Mouse (Mus musculus): ENCODE measurements around the gene Ccdc142.

Gene Ccdc142

DNA sequence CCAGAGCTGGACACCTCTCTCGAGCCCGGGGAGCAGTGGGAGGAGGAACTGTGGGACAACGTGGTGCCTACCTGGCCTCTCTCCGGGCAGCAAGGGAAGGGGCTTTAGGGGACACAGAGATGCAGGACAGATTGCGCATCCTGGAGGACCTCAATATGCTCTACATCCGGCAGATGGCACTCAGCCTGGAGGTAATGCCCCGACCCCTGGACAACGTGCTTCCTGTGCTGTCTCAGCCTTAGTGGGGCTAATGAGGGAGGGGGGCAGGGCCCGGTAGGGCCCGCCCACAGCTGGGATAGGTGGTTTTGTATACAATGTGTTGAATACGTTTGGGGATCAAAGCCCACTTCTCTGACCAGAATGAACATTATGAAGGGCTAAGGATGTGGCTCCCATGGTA is 36.7 kb downstream of the Ccdc142 start:
- in situ Hi-C loops (cut with MboI, MseI): no loop called here

GRCm38 (mm10) chr6:83140044-83140443 is 38.6 kb downstream of the Ccdc142 start:
- in situ Hi-C loops (cut with MboI, MseI): no loop called here

DNA sequence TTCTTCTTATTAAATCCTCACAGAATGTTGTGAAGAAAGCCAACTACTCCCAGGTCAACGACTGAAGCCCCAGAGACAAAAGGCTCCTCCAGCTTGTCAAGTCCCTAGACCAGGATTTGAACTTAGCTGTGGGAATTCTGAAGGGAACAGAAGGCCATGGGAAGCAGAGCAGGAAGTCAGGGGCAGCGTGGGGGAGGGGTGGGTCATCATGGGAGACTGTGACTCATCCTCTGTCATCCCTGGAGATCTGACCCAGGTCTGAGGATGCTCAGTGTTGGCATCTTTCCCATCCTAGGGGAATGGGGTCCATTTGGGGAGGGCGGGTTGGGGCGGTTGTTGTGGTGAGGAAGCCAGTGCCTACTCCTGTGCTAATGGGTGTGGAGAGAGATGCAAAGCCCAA is 40.2 kb downstream of the Ccdc142 start:
- in situ Hi-C loops (cut with MboI, MseI): no loop called here

- in situ Hi-C loops (cut with MboI, MseI): no loop called here
Measured at GRCm38 (mm10) chr6:83142211-83142731, 40.9 kb downstream of the Ccdc142 start.

GRCm38 (mm10) chr6:83142886-83143285 is 41.5 kb downstream of the Ccdc142 start:
- in situ Hi-C loops (cut with MboI, MseI): no loop called here

DNA sequence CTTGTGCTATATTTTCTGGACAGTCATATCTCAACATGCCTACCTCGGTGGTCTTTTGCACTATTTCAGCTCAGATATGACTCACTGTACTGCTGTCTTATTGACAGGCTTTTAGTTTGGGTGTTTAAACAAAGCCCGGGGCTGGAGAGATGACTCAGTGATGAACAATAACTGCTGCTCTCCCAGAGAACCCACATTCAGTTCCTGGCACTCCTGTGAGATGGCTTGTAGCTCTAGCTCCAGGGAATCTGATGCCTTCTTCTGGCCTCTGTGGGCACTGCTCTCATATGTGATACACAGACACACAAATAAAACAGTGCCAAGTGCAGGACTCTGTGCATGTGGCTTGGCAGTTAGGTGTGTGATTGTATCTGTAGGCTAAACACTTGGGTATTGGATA is 43.8 kb downstream of the Ccdc142 start:
- in situ Hi-C loops (cut with MboI, MseI): no loop called here

DNA sequence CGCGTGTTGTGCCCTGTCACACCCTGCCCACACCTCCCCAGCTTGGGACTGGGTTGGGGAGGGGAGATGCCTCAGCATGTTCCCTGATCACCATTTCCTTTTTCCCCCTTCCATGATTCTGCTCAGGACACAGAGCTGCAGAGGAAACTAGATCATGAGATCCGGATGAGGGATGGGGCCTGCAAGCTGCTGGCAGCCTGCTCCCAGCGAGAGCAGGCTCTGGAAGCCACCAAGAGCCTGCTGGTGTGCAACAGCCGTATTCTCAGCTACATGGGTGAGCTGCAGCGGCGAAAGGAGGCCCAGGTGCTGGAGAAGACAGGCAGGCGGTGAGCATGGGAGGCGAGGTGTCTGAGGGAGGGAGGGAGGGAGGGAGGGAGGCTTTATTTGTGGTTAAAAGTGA is 44.4 kb downstream of the Ccdc142 start:
- in situ Hi-C loops (cut with MboI, MseI): no loop called here

DNA sequence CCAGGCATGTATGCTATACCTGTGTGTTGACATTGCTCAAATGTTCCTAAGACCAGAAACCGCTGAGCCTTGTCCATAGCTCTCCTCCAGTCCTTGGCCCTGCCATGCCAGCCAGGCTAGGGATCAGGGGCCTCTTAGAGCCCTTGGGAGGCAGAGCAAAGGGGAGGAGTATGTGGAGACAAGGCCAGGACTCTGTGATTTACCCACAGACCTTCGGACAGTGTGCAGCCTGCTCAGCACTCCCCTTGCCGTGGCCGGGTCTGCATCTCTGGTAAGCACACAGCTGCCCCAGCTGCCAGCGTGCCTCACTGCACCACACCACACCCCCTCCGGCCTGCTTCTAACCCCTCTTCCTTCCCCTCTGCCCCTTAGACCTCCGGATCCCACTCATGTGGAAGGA is 45.9 kb downstream of the Ccdc142 start:
- in situ Hi-C loops (cut with MboI, MseI): no loop called here

DNA sequence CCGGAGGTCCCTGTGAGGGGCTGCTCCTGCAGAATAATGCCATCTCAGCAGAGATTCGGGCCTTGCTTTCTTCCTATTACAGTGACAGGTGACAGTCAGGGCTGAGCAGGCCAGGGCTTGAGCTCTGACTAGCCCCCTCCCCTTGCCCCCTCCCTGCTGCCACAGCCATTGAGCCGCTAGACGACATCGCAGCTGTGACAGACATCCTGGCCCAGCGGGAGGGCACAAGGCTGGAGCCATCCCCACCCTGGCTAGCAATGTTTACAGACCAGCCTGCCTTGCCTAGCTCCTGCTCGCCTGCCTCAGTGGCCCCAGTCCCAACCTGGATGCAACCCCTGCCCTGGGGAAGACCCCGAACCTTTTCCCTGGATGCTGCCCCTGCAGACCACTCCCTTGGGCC is 50.3 kb downstream of the Ccdc142 start:
- in situ Hi-C loops (cut with MboI, MseI): no loop called here

GRCm38 (mm10) chr6:83153038-83153437 is 51.6 kb downstream of the Ccdc142 start:
- in situ Hi-C loops (cut with MboI, MseI): no loop called here

DNA sequence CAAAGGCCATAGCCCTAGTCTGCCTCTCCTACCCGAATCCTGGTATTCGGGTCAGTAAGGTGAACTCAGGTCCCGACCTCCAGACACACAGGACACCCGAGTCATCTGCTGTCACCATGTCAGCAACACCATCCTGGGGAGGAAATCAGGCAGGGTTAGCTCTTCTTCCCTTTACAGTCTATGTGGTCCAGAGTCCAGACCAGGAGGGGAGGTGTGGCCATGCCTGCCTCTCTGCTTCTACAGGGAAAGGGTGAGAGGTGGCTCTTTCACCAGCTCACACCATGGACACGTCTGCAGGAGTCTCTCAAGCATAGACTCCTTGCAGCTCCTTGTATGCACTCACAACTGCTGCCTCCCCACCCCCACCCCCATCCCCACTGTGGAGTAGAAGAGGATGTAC is 52.1 kb downstream of the Ccdc142 start:
- in situ Hi-C loops (cut with MboI, MseI): no loop called here

GRCm38 (mm10) chr6:83155552-83156238 is 54.3 kb downstream of the Ccdc142 start:
- in situ Hi-C loops (cut with MboI, MseI): loop anchor here (5.0 kb wide), 1 partner anchor 48 kb away; the partner anchor contains the start of gene Mrpl53

DNA sequence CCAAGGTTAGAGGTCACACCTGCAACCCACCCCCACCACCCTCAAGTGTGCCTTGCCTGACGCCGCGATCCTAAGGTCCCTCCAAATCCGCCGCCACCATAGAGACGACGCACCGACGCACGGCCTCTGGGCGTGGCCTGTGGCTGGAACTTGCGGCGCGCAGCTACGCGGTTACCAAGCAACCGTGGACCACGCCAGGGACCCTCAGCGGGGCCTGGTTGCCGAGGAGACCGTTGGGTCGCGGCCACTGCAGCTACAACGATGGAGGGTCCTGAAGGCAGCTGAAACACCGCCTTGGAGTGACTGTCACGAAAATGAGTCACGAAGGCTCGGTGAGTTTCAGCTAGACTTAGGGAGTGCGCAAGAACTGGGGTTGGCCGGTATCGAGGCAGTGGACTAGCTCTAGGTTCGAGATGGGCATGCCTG is 54.9 kb downstream of the Ccdc142 start, which contains the start of the genes Wdr54 and 1700003E16Rik:
Gene Wdr54, minus strand, starts transcription at position 139 of the 426 bp plus-strand sequence.
Gene 1700003E16Rik, plus strand, starts transcription at position 146 of the 426 bp plus-strand sequence.
- in situ Hi-C loops (cut with MboI, MseI): loop anchor here (5.0 kb wide), 1 partner anchor 49 kb away; the partner anchor contains the start of gene Mrpl53
